Mouse (Mus musculus): ENCODE results near the gene Foxi1.
"Not testable (repeated sequence)": the region's sequence is repeated elsewhere in the genome, so short reads cannot be mapped to it uniquely, and the experiment has no call there.

Foxi1 gene

GRCm38 (mm10) chr11:34207989-34208388, at the start of gene Foxi1:
TSS of gene Foxi1 (minus strand) at chr11:34208089.
- peak in 1 of 2 experiments; percentile 56 for DNase-seq

- no peak for DNase-seq
These were observed 35.1 kb upstream of the Foxi1 start for GRCm38 (mm10) chr11:34242979-34243378.

- DNase-seq = no peak
These were observed 32.4 kb upstream of the Foxi1 start for GRCm38 (mm10) chr11:34240252-34240651.

- DNase-seq = no peak
These were observed 31.8 kb upstream of the Foxi1 start for GRCm38 (mm10) chr11:34239691-34240090.

- no peak for DNase-seq
These were observed 29.0 kb upstream of the Foxi1 start for GRCm38 (mm10) chr11:34236885-34237284.

GRCm38 (mm10) chr11:34236091-34236759, 28.3 kb upstream of the Foxi1 start:
- peak in 1 of 2 experiments; percentile 25 for DNase-seq

- peak; percentile 41 to 74 for DNase-seq
These were observed 21.0 kb upstream of the Foxi1 start for GRCm38 (mm10) chr11:34228758-34229364.

GRCm38 (mm10) chr11:34227180-34227579, 19.3 kb upstream of the Foxi1 start:
- no peak for DNase-seq

GRCm38 (mm10) chr11:34220596-34220995, 12.7 kb upstream of the Foxi1 start:
- not testable (repeated sequence) for DNase-seq

GRCm38 (mm10) chr11:34212853-34213252, 5.0 kb upstream of the Foxi1 start:
- peak in 1 of 2 experiments; percentile 82 for DNase-seq

GRCm38 (mm10) chr11:34202769-34203168, 5.1 kb downstream of the Foxi1 start:
- no peak for DNase-seq

GRCm38 (mm10) chr11:34195142-34195541, 12.7 kb downstream of the Foxi1 start:
- DNase-seq = no peak

GRCm38 (mm10) chr11:34194158-34194941, 13.5 kb downstream of the Foxi1 start:
- no peak for DNase-seq

- DNase-seq = no peak
These were observed 14.2 kb downstream of the Foxi1 start for GRCm38 (mm10) chr11:34193658-34194057.

GRCm38 (mm10) chr11:34184266-34184665, 23.6 kb downstream of the Foxi1 start:
- peak; percentile 24 to 72 for DNase-seq

GRCm38 (mm10) chr11:34181214-34182117, 26.4 kb downstream of the Foxi1 start:
- peak; percentile 58 to 82 for DNase-seq

GRCm38 (mm10) chr11:34178752-34179151, 29.1 kb downstream of the Foxi1 start:
- DNase-seq = no peak

- DNase-seq = no peak
These were observed 31.5 kb downstream of the Foxi1 start for GRCm38 (mm10) chr11:34176371-34176770.

- DNase-seq = no peak
These were observed 36.7 kb downstream of the Foxi1 start for GRCm38 (mm10) chr11:34171221-34171620.

- peak; percentile 49 to 64 for DNase-seq
These were observed 38.4 kb downstream of the Foxi1 start for GRCm38 (mm10) chr11:34169464-34169894.

- no peak for DNase-seq
These were observed 41.5 kb downstream of the Foxi1 start for GRCm38 (mm10) chr11:34166392-34166791.

- DNase-seq = no peak
These were observed 42.6 kb downstream of the Foxi1 start for GRCm38 (mm10) chr11:34165278-34165677.
